Mouse (Mus musculus) gastrocnemius, postnatal 14 days (tissue): ENCODE data around the gene Muc2. TPM values are rescaled to one million over a fixed set of nuclear protein-coding genes. Genes with fewer than 3 reads are reported as not detected.
A peak's percentile ranks its signal among the peaks of the same experiment; 100 is the strongest.

Experiments
- DNase-seq: peaks from one replicate; pipeline ENCODE4 v3.0.0; 2021; ENCODE audit warnings: mixed read lengths
- intact Hi-C: fragments of 180-260 bp; cut with DNase I; formaldehyde crosslinking; loops from one replicate; pipeline ENCODE4 v1.15.1; 2025; ENCODE audit warnings: low total_unique reads
- total RNA-seq, 2 experiments: library from RNA; stranded (reverse); gene quantifications; 2 replicates each; pipeline ENCODE4 v1.2.3; 2021

Muc2 gene
- total RNA-seq, 2 experiments from 2014 or later = 0.20 to 0.31 TPM

DNA sequence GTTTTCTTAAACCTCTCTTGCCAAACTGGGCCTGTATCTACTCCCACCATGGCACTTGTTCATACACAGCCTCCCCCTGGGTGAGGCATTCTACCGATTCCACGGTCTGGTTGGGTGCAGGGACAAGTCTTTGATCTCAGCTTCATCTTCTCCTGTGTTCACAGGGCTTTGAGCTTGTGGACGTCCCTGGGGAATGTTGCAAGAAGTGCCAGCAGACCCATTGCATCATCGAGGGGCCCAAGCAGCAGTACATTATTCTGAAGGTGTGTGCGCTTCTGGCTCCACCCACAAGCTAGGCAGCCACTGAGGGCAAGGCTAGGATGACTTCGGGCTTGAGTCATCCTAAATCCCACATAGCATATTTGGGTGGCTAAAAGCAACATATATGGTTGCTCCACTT is 62.4 kb downstream of the Muc2 start:
- intact Hi-C loops = no loop called here
- DNase-seq = no peak

DNA sequence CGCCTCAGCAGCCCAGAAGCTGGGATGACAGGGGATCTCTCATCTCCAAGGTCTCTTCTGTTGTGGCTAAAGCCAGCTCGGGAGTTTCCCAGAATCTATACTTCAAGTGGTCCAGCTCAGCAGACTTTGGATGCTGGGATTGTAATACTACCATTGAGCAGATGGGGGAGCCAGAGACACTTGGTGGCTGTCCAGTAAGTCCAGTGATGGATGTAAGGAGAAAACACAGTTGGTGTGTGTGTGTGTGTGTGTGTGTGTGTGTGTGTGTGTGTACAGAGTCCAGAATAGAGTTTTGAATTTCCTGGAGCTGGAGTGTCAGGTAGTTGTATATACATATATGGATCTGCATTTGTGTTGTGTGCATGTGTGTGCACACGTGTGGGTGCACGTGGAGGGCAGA is 65.7 kb downstream of the Muc2 start:
- DNase-seq = peak; percentile 40
- intact Hi-C loops = no loop called here

DNA sequence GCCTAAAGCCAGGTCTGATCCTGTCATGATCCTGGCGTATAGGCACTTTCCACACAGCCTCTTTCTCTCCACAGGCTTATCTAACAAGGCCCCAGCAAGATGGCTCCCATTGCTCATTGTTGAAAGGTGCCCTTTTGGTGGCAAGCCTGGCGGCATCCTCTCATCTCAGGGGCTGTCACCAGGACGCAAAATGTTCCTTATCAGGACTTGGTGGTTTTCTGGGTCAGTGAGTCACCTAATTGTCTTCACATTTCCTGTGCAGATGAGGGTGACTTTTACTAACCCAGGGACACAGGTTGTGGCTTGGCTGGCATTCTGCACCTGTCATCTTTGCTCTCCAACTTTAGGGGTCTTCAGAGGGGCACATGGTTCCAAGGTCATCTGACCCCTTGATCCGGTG is 68.2 kb downstream of the Muc2 start:
- intact Hi-C loops = no loop called here
- no peak for DNase-seq

DNA sequence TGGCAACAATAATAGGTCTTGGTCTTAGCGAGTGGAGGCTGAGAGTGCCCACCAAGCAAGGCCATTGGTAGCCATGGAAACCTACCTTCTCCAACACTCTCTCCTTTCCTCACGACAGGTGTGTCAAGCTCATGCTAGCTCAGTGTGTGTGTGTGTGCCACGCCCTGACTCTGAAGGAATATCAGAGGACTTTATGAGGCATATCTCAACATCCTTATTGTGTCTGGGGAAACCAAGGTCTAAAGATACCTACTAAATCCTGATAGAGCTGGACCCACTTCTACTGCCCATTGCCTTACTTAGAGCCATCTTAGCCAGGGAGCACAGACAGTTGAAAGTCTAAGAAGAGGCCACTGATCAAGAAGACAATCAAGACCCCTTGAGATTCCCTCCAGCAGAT is 80.4 kb downstream of the Muc2 start:
- no peak for DNase-seq

DNA sequence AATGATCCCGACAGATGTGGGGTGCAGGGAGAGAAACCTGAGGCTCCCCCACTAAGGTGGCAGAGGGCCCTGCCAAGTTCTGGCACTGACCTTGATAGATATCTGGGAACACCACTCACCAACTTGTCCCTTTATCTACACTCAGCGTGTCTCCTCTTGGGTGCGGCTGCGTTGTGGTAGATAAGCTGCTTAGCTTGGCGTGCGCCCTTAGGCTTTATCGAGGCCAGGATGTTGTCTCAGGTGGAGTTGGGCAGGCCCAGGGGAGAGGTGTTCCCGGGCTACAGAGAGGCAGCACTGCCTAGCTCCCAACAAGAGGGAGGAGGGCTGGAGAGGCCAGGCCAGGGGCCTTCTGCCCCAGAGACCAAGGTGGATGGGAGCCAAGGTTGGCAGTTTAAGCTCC is 80.8 kb downstream of the Muc2 start:
- DNase-seq = no peak
- intact Hi-C loops = no loop called here

More for the DNA sequence above, 80.4 kb downstream of the Muc2 start:
- intact Hi-C loops = no loop called here

DNA sequence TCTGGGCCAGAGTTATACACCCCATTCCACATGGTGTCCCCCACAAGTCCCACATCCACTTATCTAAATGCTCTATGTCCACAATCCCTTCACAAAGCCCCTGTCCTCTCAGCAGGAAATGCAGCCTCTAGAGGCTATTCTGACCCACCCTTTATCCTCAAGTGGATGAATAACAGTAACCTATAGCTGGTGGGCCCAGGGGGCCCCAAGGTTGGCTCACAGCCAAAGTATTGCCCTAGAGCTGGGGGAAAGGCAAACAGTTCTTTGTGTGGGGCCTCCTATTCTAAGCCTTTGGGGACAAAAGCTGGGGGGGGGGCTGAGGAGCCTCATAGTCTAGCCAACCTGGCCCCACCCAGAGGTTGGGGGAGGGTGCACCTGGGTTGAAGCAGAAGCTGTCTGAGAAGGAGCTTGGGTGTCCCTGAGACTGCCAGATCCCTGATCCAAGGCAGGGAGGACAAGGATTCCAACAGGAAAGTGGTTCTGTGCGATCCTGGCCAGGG is 82.0 kb downstream of the Muc2 start:
- DNase-seq = no peak
- intact Hi-C loops = no loop called here

DNA sequence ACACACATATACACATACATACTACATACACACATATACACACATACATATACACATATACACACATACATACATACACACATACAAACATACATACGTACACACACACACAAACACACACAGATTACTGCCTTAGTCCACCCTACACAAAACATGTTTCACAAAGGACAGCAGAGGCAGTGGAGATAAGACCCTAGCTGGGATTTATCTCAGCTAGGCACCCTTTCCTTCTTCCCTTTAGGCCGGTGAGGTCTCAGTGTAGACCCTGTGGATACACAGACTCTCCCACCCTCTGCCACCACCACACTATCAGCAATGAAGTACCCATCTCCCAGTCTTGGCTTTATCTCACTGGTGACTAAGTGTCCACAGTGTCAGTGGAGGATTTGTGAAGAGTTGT is 84.7 kb downstream of the Muc2 start:
- intact Hi-C loops = no loop called here
- DNase-seq = no peak

DNA sequence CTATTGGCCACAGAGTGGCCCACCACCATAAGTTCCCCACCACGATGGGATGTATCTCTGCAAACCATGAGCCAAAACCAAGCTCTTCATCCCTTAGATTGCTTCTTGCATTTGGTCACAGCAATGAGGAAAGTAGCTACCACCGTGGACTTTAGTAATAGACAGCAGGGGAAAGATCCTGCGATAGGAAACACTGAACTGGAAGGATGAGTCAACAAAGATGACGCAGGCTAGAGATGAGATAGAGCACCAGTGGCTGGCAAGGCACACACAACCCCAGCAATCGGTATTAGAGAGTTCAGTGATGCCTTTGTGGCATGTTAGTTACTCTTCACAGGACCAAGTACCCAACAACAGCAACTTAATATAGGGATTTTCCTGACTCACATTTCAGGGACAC is 86.1 kb downstream of the Muc2 start:
- intact Hi-C loops = no loop called here
- DNase-seq = no peak

DNA sequence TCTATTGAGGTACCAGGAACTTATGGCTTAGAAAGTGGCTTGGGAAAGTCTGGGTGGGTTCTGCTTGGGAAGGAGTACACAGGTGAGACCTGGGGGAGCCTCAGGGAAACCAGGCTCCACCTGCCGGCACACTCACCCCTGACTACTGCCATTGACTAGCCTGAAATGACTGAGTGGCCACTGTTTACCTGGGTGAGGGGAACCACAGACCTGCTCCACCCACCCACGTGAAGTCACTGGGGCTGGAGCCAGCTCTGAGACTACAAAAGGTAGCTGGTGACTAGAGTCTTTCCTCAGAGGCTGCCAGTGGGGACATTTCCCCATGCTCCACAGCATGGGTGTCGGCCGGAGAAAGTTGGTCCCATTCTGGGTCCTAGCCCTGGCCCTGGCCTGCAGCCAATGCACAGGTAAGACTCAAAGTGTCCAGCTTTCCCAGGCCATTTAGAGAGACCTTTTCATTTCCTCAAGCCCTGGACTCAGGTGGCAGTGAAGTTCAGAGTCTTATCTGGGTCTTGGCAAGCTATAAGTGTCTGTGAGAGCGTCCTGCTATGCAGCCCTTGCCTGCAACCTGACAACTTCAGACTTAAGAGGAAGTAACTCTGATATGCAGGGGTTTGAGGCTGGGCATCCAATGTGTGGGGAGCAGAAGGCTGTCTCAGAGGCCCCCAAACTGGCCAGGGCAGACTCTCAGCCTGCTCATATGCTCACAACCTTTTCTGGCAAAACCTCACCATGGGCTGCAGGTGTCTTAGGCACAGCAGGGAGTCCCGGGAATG is 98.7 kb downstream of the Muc2 start, which contains the start of gene Muc5ac:
Gene Muc5ac, plus strand, starts transcription at position 296 of the 776 bp plus-strand sequence.
- no peak for DNase-seq
- intact Hi-C loops = no loop called here

DNA sequence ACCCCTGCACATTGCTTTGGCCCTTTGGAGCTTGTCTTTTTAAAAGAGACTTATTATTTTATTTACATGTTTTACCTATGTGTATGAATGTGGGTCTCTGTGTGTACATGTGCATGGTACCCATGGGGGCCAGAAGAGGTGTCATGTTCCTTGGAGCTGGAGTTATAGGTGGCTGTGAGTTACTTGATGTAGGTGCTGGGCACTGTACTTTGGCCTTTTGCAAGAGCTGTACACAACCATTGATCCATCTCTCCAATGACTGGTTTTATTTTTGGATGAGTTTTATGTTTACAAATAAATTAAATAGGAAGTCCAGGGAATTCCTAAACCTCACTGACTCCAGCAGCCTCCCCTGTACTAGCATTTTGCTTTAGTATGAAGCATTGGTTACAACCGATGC is 104.1 kb downstream of the Muc2 start:
- DNase-seq = no peak
- intact Hi-C loops = no loop called here

DNA sequence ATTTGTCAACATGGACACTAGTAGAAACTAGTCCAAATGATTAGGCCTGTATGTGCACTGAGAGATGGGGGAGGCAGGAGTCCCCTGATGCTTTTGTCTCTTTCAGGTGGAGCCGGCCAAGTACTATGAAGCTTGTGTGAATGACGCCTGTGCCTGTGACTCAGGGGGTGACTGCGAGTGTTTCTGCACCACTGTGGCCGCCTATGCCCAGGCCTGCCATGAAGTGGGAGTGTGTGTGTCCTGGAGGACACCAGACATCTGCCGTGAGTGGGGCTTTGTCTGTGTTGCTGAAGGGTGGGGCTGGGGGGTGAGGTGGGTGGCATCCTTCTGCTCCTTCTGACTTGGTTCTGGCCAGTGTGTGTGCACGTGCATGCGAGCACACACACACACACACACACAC is 113.1 kb downstream of the Muc2 start:
- DNase-seq = no peak
- intact Hi-C loops = no loop called here

Other genes with a start within 250 kb of the Muc2 start
- gene Pidd1, start 246.3 kb upstream of the Muc2 start, total RNA-seq = under 1 TPM; 0.55 to 0.75 TPM
- gene Rplp2, start 243.0 kb upstream of the Muc2 start, total RNA-seq = 100 to 1,000 TPM; 730 to 819 TPM
- gene Pnpla2, start 235.1 kb upstream of the Muc2 start, total RNA-seq = 100 to 1,000 TPM; 188 to 332 TPM
- gene Cracr2b, start 229.2 kb upstream of the Muc2 start, total RNA-seq = 10 to 100 TPM in 1 of 2 experiments, 1 to 10 TPM in 1; 6.5 to 14.3 TPM
- 10 to 100 TPM; 79.8 to 82.0 TPM for gene Cd151, start 222.9 kb upstream of the Muc2 start, total RNA-seq
- 10 to 100 TPM; 47.7 to 49.8 TPM for gene Polr2l, start 215.2 kb upstream of the Muc2 start, total RNA-seq
- 10 to 100 TPM; 15.3 TPM for gene Tspan4, start 215.1 kb upstream of the Muc2 start, total RNA-seq
- gene Chid1, start 150.5 kb upstream of the Muc2 start, total RNA-seq = 10 to 100 TPM; 19.5 to 23.0 TPM
- 10 to 100 TPM; 37.2 to 41.6 TPM for gene Ap2a2, start 128.2 kb upstream of the Muc2 start, total RNA-seq
- gene Muc6, start 35.0 kb upstream of the Muc2 start, total RNA-seq = not detected
- gene Muc5ac, start 98.6 kb downstream of the Muc2 start, total RNA-seq = not detected
- gene Muc5b, start 148.7 kb downstream of the Muc2 start, total RNA-seq = not detected
- 10 to 100 TPM; 24.7 to 25.6 TPM for gene Tollip, start 228.2 kb downstream of the Muc2 start, total RNA-seq